ENCODE assay signal across 8 mouse cellular contexts in the genomic region with DNA sequence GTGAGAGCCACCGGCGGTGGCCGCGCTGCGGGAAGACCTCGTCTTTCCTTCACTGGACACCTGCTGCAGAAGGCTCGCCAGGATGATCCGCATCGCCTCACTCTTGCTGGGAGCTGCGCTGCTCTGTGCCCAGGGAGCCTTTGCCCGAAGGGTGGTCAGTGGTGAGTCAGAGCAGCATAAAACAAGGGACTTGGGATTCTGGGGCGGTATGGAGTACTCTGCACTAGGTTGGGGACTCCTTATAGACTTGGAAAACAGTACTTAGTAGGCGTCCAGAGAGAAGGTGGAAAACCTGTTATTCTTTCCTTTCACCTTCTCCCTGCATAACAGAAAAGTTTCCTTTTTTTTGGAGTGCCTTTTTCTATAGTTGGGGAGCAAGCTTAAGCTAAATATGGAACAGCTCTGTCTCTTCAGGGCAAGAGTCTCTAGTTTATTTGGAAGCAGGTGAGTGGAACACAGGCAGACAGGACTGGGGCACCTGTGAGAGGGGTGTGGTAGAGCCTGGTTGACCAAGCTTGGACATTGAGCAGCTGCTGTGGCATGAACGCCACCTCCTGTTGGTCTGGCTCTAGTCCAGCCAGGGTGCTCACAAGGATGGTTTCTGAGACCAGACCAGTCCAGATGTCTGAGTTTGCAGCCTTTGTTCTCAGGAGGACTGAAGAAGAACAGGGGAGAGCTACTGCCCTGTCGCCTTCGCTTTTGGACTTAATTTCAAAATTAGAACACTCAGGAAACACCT. TPM values are rescaled to one million over a fixed set of nuclear protein-coding genes. Genes with fewer than 3 reads are reported as not detected.
DNase-seq lines count a peak whose midpoint lies in the region; ATAC-seq lines count a peak whose summit lies in the region.

No protein-coding gene starts in this region.

- H3K4me3 ChIP-seq in liver, embryonic 11.5 days (ENCODE audit: low read depth, low read length) = peak overlapping the region; percentile 23
- H3K4me3 ChIP-seq in forebrain, embryonic 12.5 days (replicated peaks) = peak overlapping the region; percentile 49
- peak overlapping the region; percentile 48 for H3K4me3 ChIP-seq in limb, embryonic 12.5 days (replicated peaks)

- DNase-seq in liver, embryonic 11.5 days (ENCODE audit: low spot score) = peak; percentile 32
- DNase-seq in liver = no peak
- peak; percentile 31 for DNase-seq in retina, embryonic 14.5 days (ENCODE audit: low spot score)
- no peak for DNase-seq in gastrocnemius, postnatal 36 days
- no peak for DNase-seq in lung, postnatal 14 days

- no peaks in the 10 kb centered on the region for H3K9me3 ChIP-seq in liver, embryonic 11.5 days (ENCODE audit: control insufficient read depth, low read length)
- H3K9me3 ChIP-seq in forebrain, embryonic 12.5 days = no peaks in the 10 kb centered on the region
- no peaks in the 10 kb centered on the region for H3K9me3 ChIP-seq in limb, embryonic 12.5 days

- H3K36me3 ChIP-seq in liver, embryonic 11.5 days (ENCODE audit: control insufficient read depth, insufficient read depth, low read length) = no peaks in the 10 kb centered on the region
- no peaks in the 10 kb centered on the region for H3K36me3 ChIP-seq in forebrain, embryonic 12.5 days (replicated peaks)
- H3K36me3 ChIP-seq in limb, embryonic 12.5 days = no peaks in the 10 kb centered on the region

- WGBS in liver, embryonic 11.5 days = 15% methylated on average over 16 of the region's 16 CpGs
- 12% methylated on average over 16 of the region's 16 CpGs for WGBS in forebrain, embryonic 12.5 days
- WGBS in limb, embryonic 12.5 days = 11% methylated on average over 16 of the region's 16 CpGs

- peaks cover 5% of the 10 kb centered on the region for H3K27me3 ChIP-seq in liver, embryonic 11.5 days (replicated peaks; ENCODE audit: control insufficient read depth, insufficient read depth, low read length)
- H3K27me3 ChIP-seq in forebrain, embryonic 12.5 days = peaks cover 10% of the 10 kb centered on the region
- H3K27me3 ChIP-seq in limb, embryonic 12.5 days = peaks cover 18% of the 10 kb centered on the region

- H3K27ac ChIP-seq in liver, embryonic 11.5 days (ENCODE audit: low read depth, low read length) = no peak overlapping the region
- no peak overlapping the region for H3K27ac ChIP-seq in forebrain, embryonic 12.5 days
- no peak overlapping the region for H3K27ac ChIP-seq in limb, embryonic 12.5 days

- intact Hi-C loops in gastrocnemius, postnatal 36 days (cut with DNase I) = loop anchor here (5.0 kb wide), 1 partner anchor 289 kb away; no protein-coding TSS in a partner anchor

- no peaks in the 10 kb centered on the region for H3K4me1 ChIP-seq in liver, embryonic 11.5 days (replicated peaks; ENCODE audit: control insufficient read depth, insufficient read depth, low read length)
- H3K4me1 ChIP-seq in forebrain, embryonic 12.5 days = peaks cover 11% of the 10 kb centered on the region
- peaks cover 9% of the 10 kb centered on the region; the same call in 1 of the 2 replicates for H3K4me1 ChIP-seq in limb, embryonic 12.5 days (replicated peaks)

- no peak for ATAC-seq in liver, embryonic 11.5 days (replicated peaks; ENCODE audit: low FRiP score)
- peak; percentile 66 for ATAC-seq in forebrain, embryonic 12.5 days (ENCODE audit: low FRiP score)
- ATAC-seq in limb, embryonic 12.5 days (ENCODE audit: insufficient number of reproducible peaks, insufficient read depth, low FRiP score, low TSS enrichment, low read depth) = no peak
- ATAC-seq in granulocyte monocyte progenitor cell, adult 5-6 weeks (replicated peaks; ENCODE audit: poor library complexity, severe bottlenecking) = no peak

- peak overlapping the region; percentile 67 for H3K4me2 ChIP-seq in liver, embryonic 11.5 days
- H3K4me2 ChIP-seq in forebrain, embryonic 12.5 days = peak overlapping the region; percentile 93
- peak overlapping the region; percentile 90 for H3K4me2 ChIP-seq in limb, embryonic 12.5 days

- H3K9ac ChIP-seq in liver, embryonic 11.5 days (ENCODE audit: low read depth, low read length) = no peak overlapping the region
- H3K9ac ChIP-seq in forebrain, embryonic 12.5 days = peak overlapping the region; percentile 58
- H3K9ac ChIP-seq in limb, embryonic 12.5 days (replicated peaks) = peak overlapping the region; percentile 47

RNA-seq across cellular contexts. Expression of gene Chodl, which starts 0.7 kb away (rescaled TPM):
- polyA plus RNA-seq in liver, embryonic 11.5 days (2014; fragmentation: Nextera tagmentation; extraction: Ambion mirVana) = 0.23 and 0.39 TPM in 2 replicates
- polyA plus RNA-seq in forebrain, embryonic 12.5 days (2016; fragmentation: Nextera tagmentation; extraction: Ambion mirVana) = 3.6 and 4.5 TPM in 2 replicates
- polyA plus RNA-seq in limb, embryonic 12.5 days (2016; fragmentation: Nextera tagmentation; extraction: Ambion mirVana) = 8.4 and 11.1 TPM in 2 replicates
- total RNA-seq in granulocyte monocyte progenitor cell, adult 5-6 weeks (2014; fragmentation: Nextera tagmentation) = not detected in 2 replicates
- not detected in 2 replicates for total RNA-seq in granulocyte monocyte progenitor cell, adult 5-6 weeks (2017)
- total RNA-seq in gastrocnemius, postnatal 36 days (2021) = 1 to 10 TPM; 8.4 to 9.2 TPM

Comparison
In these comparisons a context has a peak if more than half of its experiments do, and no peak if none do; other contexts are left out.
1. DNase-seq: peak in liver, embryonic 11.5 days (single experiment) and retina, embryonic 14.5 days (single experiment); none in liver (single experiment), gastrocnemius, postnatal 36 days (0 of 2) and lung, postnatal 14 days (single experiment).
2. Peak in every context shown above with its lines, with median percentiles within 50 percentile points of each other: H3K4me2 ChIP-seq and H3K4me3 ChIP-seq.